Mouse (Mus musculus) left cerebral cortex, postnatal 25 days (tissue): ENCODE results near the gene Dhfr. TPM values are rescaled to one million over a fixed set of nuclear protein-coding genes. Genes with fewer than 3 reads are reported as not detected.
"Not testable (repeated sequence)": the region's sequence is repeated elsewhere in the genome, so short reads cannot be mapped to it uniquely, and the experiment has no call there.

Experiments
- DNase-seq, 2 experiments: peaks; one replicate each; pipeline ENCODE4 v3.0.0; 2022; ENCODE audit warnings: low spot score in 2 of 2, mixed read lengths in 1 of 2
- intact Hi-C: fragments of 180-260 bp; cut with DNase I; formaldehyde crosslinking; loops from one replicate; pipeline ENCODE4 v1.15.1; 2025
- total RNA-seq, 2 experiments: library from RNA; stranded (reverse); gene quantifications; 2 replicates each; pipeline ENCODE4 v1.2.3; 2021

Dhfr gene
- total RNA-seq, 2 experiments from 2014 or later, result 1.1 to 1.3 TPM

DNA sequence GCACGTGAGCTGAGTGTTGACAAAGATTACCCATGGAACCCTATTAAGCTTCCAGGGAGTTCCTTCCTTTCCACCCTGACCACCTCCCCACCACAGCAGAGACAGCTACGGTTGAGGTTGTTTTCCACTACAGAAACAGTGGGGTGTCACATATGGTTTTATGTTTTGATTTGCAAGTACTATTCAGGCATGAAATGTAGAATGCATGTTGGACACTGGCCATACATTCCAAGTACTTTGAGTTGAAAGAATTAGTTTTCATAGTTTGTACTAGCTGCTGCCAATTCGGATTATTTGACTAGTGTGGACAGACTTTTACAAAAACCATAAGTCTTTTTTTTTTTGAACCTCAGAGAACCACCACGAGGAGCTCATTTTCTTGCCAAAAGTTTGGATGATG lies 10.8 kb downstream of the Dhfr start:
- no peak for DNase-seq
- intact Hi-C loops, result no loop called here

DNA sequence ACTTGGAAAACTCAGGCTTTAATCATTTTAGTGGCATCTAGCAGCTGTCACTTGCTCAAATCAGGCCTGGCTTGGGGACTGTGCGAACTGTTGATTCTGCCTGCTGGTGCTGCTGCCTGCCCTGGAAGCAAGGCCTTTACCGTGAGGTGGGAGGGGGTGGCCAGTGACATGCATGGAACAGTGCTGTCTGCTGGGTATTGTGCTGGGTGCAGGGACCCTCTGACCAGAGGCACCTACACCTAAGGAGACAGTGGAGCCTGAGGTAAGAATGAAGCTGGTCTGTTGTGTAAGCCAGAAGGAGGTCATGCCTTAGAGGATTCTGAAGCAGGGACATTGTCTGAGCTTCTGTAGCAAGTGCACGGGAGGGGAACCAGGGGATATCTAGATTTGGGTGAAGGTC lies 16.3 kb downstream of the Dhfr start:
- intact Hi-C loops, result no loop called here
- no peak for DNase-seq

DNA sequence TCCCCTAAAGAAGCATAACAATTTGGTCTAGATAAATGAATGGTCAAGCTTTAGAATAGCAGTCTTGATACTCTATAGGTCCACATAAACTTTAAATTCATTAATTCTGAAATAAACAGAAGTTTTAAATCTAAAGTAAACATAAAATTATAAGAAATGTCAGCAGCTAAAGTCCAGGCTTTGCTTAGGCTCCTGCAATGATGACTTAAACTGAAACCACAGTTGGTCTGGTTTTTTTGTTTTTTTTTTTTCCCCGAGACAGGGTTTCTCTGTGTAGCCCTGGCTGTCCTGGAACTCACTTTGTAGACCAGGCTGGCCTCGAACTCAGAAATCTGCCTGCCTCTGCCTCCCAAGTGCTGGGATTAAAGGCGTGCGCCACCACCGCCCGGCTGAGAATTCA lies 16.9 kb downstream of the Dhfr start:
- DNase-seq, intact Hi-C loops: not testable (repeated sequence)

DNA sequence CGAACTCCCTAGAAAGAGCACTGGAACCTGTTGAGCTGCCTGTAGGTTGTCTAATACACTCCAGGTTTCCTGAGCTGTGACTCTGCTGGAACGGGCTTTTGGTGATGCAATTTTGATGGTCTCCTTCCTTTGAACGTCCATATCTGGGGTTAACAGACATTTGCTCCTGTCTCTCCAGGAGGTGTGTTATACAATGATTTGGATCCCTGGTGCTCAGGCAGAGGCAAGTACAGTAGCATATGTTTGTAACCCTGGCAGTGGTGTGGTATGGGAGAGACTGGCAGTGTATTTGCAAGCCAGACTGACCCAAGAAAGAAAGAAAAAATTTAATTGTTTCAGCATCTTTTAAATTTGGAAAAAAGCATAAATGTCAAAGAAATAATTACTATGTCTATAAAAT lies 32.8 kb downstream of the Dhfr start:
- intact Hi-C loops, result no loop called here
- no peak for DNase-seq

DNA sequence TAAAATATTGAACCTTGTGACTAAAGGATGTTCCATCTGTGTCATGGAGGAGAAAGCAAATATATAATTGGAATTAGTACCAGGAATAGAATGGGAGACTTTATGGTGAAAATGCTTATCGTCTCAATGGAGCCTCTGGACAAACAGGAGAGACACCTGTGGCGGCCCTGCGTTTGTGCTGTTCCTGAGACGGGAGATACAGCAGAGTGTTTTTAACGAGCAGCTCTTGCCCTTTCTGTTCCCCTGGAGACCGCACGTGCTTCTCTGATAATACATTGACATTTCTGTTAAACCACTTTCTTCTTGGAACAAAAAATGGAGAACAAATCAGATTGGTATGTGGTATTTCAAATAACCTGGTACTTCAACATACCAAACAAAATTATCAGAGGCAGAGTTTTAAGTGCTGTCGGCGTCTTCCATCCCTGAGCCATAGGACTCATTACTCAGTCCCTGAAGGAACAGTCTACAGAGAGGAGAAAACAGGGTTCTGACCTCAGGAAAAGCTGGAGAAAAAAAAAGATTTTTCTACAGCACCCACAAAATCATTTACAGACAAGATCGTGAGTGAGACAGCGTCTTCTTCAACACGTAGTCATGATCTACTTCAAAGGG lies 38.6 kb downstream of the Dhfr start:
- no peak for DNase-seq

DNA sequence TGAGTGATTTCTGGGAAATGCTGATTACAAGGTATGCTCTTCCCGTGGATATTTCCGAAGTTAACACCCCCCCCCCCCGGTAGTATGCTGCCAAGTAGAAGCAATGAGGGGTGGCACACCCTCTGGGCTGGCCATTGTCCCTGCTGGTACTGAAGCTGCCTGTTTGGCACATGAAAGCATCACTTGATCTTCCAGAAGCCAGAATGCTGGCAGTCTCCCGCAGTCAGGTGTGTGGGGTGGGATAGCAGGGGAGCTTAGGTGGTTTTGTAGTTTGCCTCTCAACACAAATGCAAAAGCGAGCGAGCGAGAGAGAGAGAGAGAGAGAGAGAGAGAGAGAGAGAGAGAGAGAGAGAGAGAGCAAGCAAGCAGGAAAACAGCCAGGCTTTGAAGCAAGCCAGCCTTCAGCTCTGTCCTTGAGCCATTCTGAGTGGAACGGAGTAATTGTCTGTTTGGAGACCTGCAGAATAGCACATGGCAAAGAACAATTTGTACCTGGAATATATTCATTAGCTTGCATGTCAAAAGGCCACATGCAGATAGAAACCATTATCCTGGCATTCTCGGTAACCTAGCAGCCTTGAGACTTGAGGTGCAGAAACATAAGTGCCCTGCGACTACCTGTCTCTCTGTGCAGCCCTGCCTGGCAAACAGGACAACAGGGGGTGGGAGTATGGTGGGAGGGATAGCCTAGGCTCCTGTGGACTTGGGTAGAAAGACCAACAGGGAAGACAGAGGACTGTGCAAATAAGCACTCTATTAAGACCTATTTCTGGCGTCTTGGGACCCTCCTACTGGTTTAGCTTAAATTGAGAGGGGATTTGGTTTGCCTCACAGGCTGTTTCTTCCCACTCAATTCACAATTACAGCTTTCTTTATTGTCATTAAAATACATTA lies 44.2 kb downstream of the Dhfr start:
- no peak for DNase-seq
- intact Hi-C loops, result no loop called here

More for the DNA sequence above, 38.6 kb downstream of the Dhfr start:
- intact Hi-C loops, result no loop called here

DNA sequence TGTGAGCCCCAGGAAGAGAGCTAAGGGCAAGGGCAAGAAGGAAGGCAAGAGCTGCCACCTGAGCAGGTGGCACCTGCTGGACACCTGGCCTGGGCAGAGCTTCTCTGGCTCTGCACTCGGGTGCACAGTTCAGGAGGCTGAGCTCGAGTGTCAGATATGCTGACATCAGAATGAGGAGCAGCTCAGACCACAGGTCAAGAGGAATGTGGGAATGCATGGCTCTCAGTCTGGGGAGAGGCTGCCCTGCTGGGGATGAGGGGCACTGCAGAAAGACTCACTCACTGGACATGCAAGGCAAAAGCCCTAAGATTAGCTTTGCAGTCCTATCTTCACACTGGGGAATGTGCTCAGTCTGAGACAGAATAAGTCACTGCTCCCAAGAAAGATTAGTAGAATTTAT lies 47.5 kb downstream of the Dhfr start:
- intact Hi-C loops, result no loop called here
- no peak for DNase-seq

DNA sequence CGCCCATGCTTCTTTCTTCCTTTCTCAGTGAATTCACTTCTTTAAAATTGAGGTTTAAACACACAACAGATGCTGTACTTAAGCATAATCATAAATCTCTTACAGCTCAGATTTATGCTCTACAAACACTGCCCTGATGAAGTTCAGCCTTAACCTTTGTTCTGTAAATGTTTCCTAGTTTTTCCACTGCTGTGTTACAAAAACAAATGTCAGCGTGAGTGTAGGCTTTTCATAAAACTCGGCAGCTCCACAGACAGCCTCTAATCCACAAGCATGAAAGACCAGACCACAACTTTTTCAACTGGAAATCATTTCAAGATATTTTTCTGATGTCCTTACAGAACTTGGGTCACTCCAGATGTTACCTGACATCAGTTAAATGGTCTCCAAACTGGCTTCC lies 49.0 kb downstream of the Dhfr start:
- intact Hi-C loops, result no loop called here
- DNase-seq, result no peak

DNA sequence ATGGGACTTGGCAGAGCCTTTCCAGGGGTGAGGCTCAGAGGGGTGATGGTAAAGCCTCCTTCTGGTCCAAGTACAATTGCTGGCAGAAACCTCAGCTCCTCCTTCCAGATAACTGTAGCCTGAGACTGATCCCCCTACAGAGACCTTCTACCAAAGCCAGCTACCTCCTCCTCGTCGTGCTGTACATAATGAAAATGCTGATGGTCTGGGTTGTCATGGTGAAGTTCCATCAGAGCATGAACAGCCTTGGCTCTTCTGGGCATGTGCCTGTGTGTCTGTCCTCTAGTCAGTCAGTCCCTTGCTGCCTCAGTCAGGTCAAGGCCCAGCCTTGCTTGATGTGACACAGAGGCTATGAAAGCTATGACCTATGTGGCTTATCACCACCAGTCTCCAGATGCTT lies 56.0 kb downstream of the Dhfr start:
- intact Hi-C loops, result no loop called here
- no peak for DNase-seq

DNA sequence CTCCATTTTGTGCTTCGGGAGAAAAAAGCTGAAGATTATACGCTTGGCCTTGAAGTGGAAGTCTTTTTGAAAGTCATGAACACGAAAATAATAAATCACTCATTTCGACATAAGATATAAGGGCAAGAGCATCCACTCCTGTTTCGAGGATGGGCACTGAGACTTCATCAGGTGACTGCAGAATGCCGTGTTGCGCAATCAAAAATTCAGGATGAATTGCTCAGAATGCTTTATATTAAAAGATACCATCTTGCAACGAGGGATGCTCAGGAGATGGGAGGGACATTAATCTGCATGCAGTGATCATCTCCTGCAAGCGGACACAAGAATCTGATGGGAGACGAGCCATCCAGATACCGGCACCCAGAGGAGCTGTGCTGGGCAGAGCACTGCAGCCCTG lies 65.1 kb downstream of the Dhfr start:
- intact Hi-C loops, result no loop called here
- DNase-seq, result no peak

DNA sequence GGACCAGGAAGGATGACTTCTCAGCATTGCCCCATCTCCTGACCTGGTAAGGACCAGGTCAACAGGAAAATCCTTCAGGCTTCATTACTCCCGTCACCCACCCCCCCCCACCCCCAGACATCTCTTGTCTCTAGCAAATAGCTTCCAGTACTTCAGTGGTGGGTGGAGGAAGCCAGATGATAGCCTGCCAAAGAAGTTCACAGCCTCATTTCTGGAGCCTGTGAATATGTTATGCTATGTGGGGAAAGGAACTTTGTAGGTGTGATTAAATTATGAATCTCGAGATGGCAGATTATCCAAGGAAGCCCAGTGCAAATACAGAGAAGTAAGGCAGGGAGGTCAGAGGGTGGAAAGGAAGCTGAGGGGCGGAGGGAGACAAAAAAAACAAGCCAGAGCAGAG lies 69.2 kb downstream of the Dhfr start:
- intact Hi-C loops, result no loop called here
- peak in 1 of 2 experiments; percentile 55 for DNase-seq

DNA sequence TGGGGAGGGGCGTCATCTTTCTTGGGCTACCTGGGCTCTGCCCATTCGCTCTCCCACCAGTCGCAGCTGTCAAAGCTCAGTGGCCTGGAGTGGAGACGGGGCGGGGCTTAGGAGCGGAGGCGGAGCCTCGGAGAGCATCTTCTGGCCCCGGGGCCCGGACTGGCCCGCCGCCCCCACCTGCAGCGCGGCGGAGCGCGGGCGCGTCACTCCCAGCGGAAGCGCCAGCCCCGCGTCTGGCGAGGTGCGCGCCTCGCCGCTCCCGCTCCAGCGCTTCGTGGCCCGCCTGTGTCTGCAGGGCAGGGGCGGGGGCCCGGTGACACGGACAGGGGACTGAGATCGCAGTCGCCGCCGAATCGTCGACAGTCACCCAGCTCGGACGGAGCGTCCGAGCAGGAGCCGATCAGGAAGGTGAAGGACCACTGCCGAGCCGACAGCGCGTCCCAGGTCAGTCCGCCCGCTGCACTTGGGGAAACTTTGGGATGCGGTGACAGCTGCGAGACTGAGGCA lies 71.3 kb downstream of the Dhfr start, which contains the start of gene Ankrd34b:
Ankrd34b (plus strand) TSS at position 139 of the 507 bp plus-strand sequence.
- peak; percentile 64 to 65 for DNase-seq
- intact Hi-C loops, result loop anchor here (5.0 kb wide), 1 partner anchor 69 kb away; the partner anchor contains the start of gene Msh3

DNA sequence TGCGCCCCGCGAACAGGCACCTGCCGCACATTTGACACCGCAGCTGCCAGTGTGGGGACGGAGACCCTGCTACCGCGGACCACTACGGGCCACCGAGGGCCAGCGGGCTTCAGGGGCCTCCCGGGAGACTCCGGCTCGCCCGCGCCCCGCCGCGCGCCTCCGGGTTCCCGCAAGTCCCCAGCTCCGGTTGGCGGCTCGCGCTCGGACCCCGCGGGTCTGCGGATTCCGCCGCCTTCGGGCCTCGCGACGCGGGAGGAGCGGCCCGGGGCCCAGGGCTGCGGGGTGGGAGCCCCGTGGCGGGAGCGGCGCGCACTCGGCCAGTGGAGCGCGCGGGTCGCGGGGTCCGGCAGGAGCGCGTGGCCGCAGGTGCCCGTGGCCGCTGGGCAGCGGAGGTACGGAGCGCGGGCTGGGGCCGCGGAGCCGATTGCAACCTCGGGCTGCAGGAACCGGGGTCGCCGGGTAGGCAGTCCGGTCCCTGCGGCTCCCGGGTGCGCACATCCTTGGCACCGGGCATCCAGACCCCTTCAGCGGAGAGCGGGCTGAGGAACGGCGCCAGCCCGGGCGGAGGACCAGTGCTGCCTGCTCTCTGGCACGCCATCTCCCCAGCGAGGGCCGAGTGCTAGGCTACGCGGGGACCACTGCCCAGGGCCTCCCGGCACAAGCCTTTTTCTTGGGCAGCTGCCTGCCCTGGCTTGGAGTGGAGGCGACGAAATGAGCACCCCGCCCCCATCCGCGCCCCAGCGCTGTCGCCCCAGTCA lies 71.9 kb downstream of the Dhfr start:
- intact Hi-C loops, result loop anchor here (5.0 kb wide), 1 partner anchor 69 kb away; the partner anchor contains the start of gene Msh3
- peak; percentile 17 to 28 for DNase-seq

DNA sequence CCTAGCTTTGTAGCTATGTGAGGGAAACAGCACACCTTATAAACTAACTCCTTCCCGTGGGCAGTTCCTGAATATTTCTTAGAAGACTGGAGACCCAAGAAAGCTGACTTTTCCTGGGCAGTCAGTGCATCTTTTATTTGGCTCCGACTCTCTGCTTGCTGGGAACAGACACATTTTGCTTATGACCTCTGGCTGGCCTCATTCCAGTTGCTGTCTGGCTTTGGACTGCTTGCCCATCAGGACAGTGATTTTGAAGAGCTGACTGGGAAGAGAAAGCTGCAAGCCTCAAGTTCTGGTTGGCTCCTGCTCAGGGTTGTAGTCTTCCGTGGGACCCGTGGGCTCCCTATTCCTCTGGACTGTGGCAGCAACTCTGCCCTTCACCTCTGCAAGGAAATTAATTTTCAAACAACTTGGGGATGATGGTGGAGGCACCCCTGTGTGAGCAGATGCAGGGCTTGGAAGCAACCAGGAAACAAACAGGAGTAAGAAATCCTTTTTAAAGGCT lies 72.9 kb downstream of the Dhfr start:
- no peak for DNase-seq
- intact Hi-C loops, result loop anchor here (5.0 kb wide), 1 partner anchor 70 kb away; the partner anchor contains the start of gene Msh3

Other genes with a start within 250 kb of the Dhfr start
- 100 to 1,000 TPM; 192 to 196 TPM for gene Rasgrf2, start 223.1 kb upstream of the Dhfr start, total RNA-seq
- not detected for gene Gm20379, start 48.7 kb upstream of the Dhfr start, total RNA-seq
- 10 to 100 TPM; 22.7 to 24.9 TPM for gene Msh3, start 277 bp downstream of the Dhfr start, total RNA-seq
- gene Ankrd34b, start 71.2 kb downstream of the Dhfr start, total RNA-seq, result 10 to 100 TPM; 18.2 to 20.5 TPM
- gene Fam151b, start 129.3 kb downstream of the Dhfr start, total RNA-seq, result 10 to 100 TPM; 10.6 to 11.2 TPM
- 10 to 100 TPM; 17.0 to 18.6 TPM for gene Zfyve16, start 176.1 kb downstream of the Dhfr start, total RNA-seq
- gene Spz1, start 221.4 kb downstream of the Dhfr start, total RNA-seq, result not detected